Mouse (Mus musculus) lung, embryonic 14.5 days (tissue): ENCODE measurements around the gene Tab1. TPM values are rescaled to one million over a fixed set of nuclear protein-coding genes. Genes with fewer than 3 reads are reported as not detected.

ENCODE experiments used
- ATAC-seq: fragments of 200-750 bp; cut with Nextera tagmentation; 2 replicates; pipeline ENCODE4 v1.8.0; 2017; ENCODE audit warnings: mild to moderate bottlenecking, moderate TSS enrichment, moderate library complexity; ENCODE audit not compliant: insufficient read depth
- DNase-seq: peaks from one replicate; pipeline ENCODE4 v3.0.0-alpha.2; 2015
- H3K27ac ChIP-seq: fragments of 300-500 bp; sonication (generic); 2 replicates; pipeline ENCODE4 v1.5.1; 2014; ENCODE audit warnings: low read depth, mild to moderate bottlenecking, moderate library complexity
- H3K27me3 ChIP-seq: fragments of 300-500 bp; sonication (generic); 2 replicates; pipeline ENCODE4 v1.6.1; 2014; ENCODE audit warnings: low read length, control low read depth; ENCODE audit not compliant: insufficient read depth
- H3K36me3 ChIP-seq: fragments of 300-500 bp; sonication (generic); 2 replicates; pipeline ENCODE4 v1.6.1; 2014; ENCODE audit warnings: control low read depth; ENCODE audit not compliant: insufficient read depth
- H3K4me1 ChIP-seq: fragments of 300-500 bp; sonication (generic); 2 replicates; pipeline ENCODE4 v1.6.1; 2014; ENCODE audit warnings: antibody characterized with exemption, control low read depth; ENCODE audit not compliant: insufficient read depth
- H3K4me2 ChIP-seq: fragments of 300-500 bp; sonication (generic); 2 replicates; pipeline ENCODE4 v1.6.1; 2014; ENCODE audit warnings: mild to moderate bottlenecking
- H3K4me3 ChIP-seq: fragments of 300-500 bp; sonication (generic); 2 replicates; pipeline ENCODE4 v1.5.1; 2014; ENCODE audit warnings: low read depth, low read length
- H3K9ac ChIP-seq: fragments of 300-500 bp; sonication (generic); 2 replicates; pipeline ENCODE4 v1.6.1; 2014
- H3K9me3 ChIP-seq: fragments of 300-500 bp; sonication (generic); 2 replicates; pipeline ENCODE4 v1.6.1; 2016; ENCODE audit warnings: low read depth, low read length, control low read depth
- CTCF ChIP-seq: IDR thresholded peaks from 2 replicates; pipeline ENCODE4 v1.5.1; 2016; ENCODE audit warnings: antibody characterized with exemption, low read depth
- WGBS: fragments of 180-500 bp; shearing (Covaris S2); extraction: QIAGEN DNeasy Blood & Tissue Kit; methylation state at CpG from one replicate; pipeline ENCODE4 v1.1.7; 2014; 5-methylcytosine and 5-hydroxymethylcytosine counted together
- polyA plus RNA-seq: library from polyadenylated mRNA; unstranded; fragments of >200 nt; fragmentation: Nextera tagmentation; extraction: Ambion mirVana; gene quantifications from 2 replicates; pipeline ENCODE4 v1.2.1, GENCODE M21; 2014

Tab1 gene
- polyA plus RNA-seq, 1 experiment from 2014 or later, result 34.2 TPM

DNA sequence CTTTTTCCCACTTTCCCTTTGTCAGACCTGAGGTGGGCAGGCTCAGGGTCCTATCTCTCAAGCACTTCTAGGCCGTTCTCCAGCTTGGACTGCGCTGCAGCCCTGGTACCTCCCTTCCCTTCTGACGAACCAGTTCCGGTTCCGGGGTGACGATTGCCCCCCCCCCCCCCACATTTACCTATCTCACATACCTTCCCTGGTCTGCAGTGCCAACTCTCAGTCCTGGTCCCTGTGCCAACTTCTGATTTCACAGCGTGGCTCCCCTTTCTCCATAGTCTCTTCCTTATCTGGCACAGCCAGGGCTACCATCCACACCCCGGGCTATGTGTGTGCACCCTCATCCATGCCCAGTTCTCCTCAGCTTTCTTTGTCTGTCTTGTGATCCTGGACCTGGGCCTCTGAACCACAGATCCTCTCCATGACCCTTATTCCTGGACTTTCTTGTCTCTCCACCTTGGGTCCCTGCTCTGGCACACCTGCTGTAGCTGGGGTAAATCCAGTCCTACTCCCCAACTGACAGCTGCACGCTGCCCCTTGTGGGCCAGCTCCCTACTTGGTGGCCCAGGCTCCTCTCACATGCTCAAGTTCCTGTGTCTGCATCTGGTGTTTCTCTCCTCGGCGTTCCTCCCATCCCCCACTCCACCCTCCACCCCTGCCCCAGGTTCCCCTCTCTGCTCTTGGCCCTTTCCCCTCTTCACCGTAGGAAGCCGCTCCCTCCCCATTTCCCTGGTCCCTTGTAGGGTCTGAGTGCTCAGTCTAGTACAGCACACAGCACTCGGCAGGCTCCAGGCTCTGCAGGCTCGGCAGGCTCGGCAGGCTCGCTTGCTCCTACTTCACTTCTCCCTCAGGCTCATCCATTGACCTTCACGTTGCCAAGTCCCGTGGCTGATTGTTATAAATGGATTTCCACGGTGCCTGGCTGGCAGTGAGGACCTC lies 35.7 kb upstream of the Tab1 start:
- peak overlapping the region; percentile 20; the same call in 1 of the 2 replicates for H3K9ac ChIP-seq
- TF ChIP-seq CTCF, result no peak
- no peaks in the 10 kb centered on the region for H3K36me3 ChIP-seq
- ATAC-seq (peak; percentile 64), DNase-seq (peak; percentile 77)
- peak overlapping the region; percentile 33; the same call in 1 of the 2 replicates for H3K4me2 ChIP-seq
- no peak overlapping the region; the same call in 1 of the 2 replicates for H3K4me3 ChIP-seq
- H3K9me3 ChIP-seq, result no peaks in the 10 kb centered on the region
- no peaks in the 10 kb centered on the region for H3K4me1 ChIP-seq
- peak overlapping the region; percentile 48; the same call in 1 of the 2 replicates for H3K27ac ChIP-seq
- H3K27me3 ChIP-seq, result peaks cover 15% of the 10 kb centered on the region
- WGBS, result 20% methylated on average over 18 of the region's 20 CpGs

DNA sequence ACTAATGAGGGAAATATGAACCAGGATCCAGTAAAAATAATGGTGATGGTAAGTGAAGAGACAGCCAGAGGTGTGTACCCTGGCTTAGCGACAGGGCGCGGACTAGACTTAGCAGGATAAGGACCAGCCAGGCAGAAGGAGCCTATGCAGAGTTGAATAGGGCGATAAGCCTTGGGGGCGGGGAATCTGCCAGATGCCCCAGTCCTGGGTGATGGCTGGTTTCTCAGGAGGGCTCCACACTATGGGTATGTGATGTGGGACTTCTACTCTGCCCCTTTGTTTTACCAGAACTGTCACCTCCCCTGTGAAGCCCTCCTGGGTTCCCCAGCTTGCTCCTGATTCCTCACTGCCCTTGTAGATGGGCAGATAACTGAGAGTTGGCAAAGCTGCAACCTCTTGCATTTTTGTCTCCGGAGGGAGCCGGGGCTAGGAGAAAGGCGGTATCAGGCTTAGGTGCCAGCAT lies 34.9 kb upstream of the Tab1 start:
- ATAC-seq (peak; percentile 68), DNase-seq (no peak)
- 21% methylated on average over 8 of the region's 8 CpGs for WGBS
- Histone ChIP-seq H3K4me2 (peak overlapping the region; percentile 33; the same call in 1 of the 2 replicates), H3K36me3 (no peaks in the 10 kb centered on the region), H3K27ac (no peak overlapping the region; the same call in 1 of the 2 replicates), H3K27me3 (peaks cover 9% of the 10 kb centered on the region), H3K4me3 (no peak overlapping the region; the same call in 1 of the 2 replicates), H3K9me3 (no peaks in the 10 kb centered on the region), H3K4me1 (no peaks in the 10 kb centered on the region), H3K9ac (no peak overlapping the region)
- TF ChIP-seq CTCF, result no peak

DNA sequence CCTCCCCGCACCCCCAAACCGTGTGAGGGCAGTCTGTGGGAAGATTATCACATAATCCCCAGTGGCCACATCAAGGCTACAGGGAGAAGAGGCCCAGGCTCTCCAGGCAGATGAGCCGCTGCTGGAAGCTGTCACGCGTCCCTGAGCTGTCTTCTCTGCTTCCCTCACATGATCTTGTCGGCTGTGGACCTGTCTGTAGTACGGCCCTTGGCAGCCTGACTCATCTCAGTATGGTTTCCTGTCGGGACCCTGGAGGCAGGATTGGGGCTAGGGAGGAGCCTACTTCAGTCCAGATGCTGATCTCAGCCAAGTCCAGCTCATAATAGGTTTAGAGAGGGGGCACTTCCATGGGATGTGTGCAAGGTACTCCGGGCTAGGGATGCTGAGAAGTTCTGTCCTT lies 34.1 kb upstream of the Tab1 start:
- no peak overlapping the region for H3K4me2 ChIP-seq
- no peak for TF ChIP-seq CTCF
- H3K27ac ChIP-seq, result no peak overlapping the region
- 41% methylated on average over 9 of the region's 9 CpGs for WGBS
- peaks cover 8% of the 10 kb centered on the region; the same call in 1 of the 2 replicates for H3K27me3 ChIP-seq
- H3K4me1 ChIP-seq, result no peaks in the 10 kb centered on the region
- no peak overlapping the region for H3K4me3 ChIP-seq
- no peaks in the 10 kb centered on the region for H3K9me3 ChIP-seq
- no peaks in the 10 kb centered on the region for H3K36me3 ChIP-seq
- H3K9ac ChIP-seq, result no peak overlapping the region; the same call in 1 of the 2 replicates
- ATAC-seq, result no peak
- DNase-seq, result no peak

GRCm38 (mm10) chr15:80099477-80099876 lies 33.5 kb upstream of the Tab1 start:
- H3K4me1 ChIP-seq, result no peaks in the 10 kb centered on the region
- H3K36me3 ChIP-seq, result no peaks in the 10 kb centered on the region
- H3K9me3 ChIP-seq, result no peaks in the 10 kb centered on the region
- no peak overlapping the region for H3K4me2 ChIP-seq
- no peak overlapping the region for H3K4me3 ChIP-seq
- H3K27ac ChIP-seq, result no peak overlapping the region
- no peak for TF ChIP-seq CTCF
- 61% methylated on average over 3 of the region's 3 CpGs for WGBS
- ATAC-seq (no peak), DNase-seq (no peak)
- no peak overlapping the region for H3K9ac ChIP-seq
- peaks cover 8% of the 10 kb centered on the region; the same call in 1 of the 2 replicates for H3K27me3 ChIP-seq

DNA sequence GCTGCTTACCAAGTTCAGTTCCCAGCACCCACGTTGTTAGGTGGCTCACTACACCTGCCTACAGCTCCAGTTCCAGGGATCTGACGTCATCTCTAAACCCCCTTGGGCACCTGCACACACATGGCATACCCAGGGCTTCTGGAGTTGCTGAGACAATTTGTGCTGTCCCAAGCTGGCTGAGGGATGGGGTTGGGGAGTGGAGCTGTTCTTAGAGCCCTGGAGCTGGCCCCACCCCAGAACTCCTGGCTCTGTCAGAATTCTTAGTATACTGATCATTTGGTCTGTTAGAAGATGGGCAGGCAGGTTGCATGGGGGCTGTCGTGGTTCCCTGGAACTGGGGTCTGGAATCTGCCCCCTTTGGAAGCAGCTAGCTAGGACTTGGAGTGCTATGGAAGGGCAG lies 32.7 kb upstream of the Tab1 start:
- no peak overlapping the region for H3K4me2 ChIP-seq
- no peaks in the 10 kb centered on the region for H3K9me3 ChIP-seq
- 82% methylated on average over 3 of the region's 3 CpGs for WGBS
- TF ChIP-seq CTCF, result no peak
- DNase-seq (no peak), ATAC-seq (no peak)
- H3K27ac ChIP-seq, result no peak overlapping the region
- H3K4me3 ChIP-seq, result no peak overlapping the region
- no peaks in the 10 kb centered on the region for H3K4me1 ChIP-seq
- H3K36me3 ChIP-seq, result no peaks in the 10 kb centered on the region
- peaks cover 8% of the 10 kb centered on the region; the same call in 1 of the 2 replicates for H3K27me3 ChIP-seq
- H3K9ac ChIP-seq, result no peak overlapping the region

GRCm38 (mm10) chr15:80100871-80101270 lies 32.1 kb upstream of the Tab1 start:
- Histone ChIP-seq H3K4me1 (no peaks in the 10 kb centered on the region), H3K27ac (no peak overlapping the region), H3K4me3 (no peak overlapping the region), H3K36me3 (no peaks in the 10 kb centered on the region), H3K27me3 (peaks cover 8% of the 10 kb centered on the region; the same call in 1 of the 2 replicates), H3K9me3 (no peaks in the 10 kb centered on the region), H3K4me2 (no peak overlapping the region), H3K9ac (no peak overlapping the region)
- TF ChIP-seq CTCF, result no peak
- ATAC-seq (no peak), DNase-seq (no peak)
- WGBS, result 74% methylated on average over 10 of the region's 10 CpGs

- ATAC-seq, result no peak
These were observed 31.4 kb upstream of the Tab1 start for GRCm38 (mm10) chr15:80101503-80101902.

More at GRCm38 (mm10) chr15:80101503-80101902, 31.4 kb upstream of the Tab1 start:
- DNase-seq, result no peak
- WGBS, result 75% methylated on average over 6 of the region's 6 CpGs
- Histone ChIP-seq H3K9me3 (no peaks in the 10 kb centered on the region), H3K4me1 (no peaks in the 10 kb centered on the region), H3K27ac (no peak overlapping the region), H3K27me3 (peaks cover 8% of the 10 kb centered on the region; the same call in 1 of the 2 replicates), H3K4me2 (no peak overlapping the region), H3K9ac (no peak overlapping the region), H3K36me3 (no peaks in the 10 kb centered on the region), H3K4me3 (no peak overlapping the region)
- TF ChIP-seq CTCF, result no peak
